Mouse (Mus musculus): ENCODE measurements around the gene Gdf2.

The Gdf2 gene

DNA sequence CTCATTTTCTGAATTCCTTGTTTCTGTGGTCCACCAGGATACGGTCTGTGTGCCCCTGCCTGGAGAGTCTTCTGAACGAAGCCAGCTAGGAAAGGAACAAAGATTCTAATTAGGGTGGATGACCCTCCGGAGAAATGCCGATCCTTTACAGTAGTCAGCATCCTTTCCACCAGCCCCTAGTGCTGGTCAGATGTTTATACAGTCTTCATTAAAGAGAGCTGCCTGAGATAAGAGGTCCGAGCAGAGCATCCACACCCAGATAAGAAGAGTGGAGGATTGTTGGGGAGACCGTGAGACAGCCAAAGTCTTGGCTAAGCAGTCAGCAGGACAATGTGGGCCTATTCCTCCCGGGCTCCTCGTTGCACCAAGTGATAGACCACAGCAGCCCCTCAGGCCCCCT lies at the start of gene Gdf2:
TSS of gene Gdf2 (plus strand) at position 301 of the 400 bp plus-strand sequence.
- DNase-seq: no peak

DNA sequence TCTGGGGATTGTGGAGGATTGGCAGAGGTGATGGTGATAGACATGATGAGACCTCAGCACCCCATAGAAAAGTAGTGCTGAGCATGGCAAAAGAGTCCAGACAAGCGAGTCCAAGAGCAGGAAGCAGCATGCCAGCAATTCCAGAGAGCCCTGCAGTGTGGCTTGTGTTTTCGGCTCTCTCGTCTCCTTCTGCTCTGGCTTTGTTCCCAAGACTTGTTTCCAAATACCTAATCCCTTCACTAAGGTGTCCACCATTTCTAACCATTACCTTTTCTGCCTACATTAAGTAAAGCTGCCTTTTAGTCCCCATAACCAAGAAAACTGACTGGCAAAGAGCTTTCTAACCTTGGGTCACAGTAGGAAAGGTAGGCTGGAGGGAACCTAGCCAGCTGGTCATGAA lies 49.3 kb upstream of the Gdf2 start:
- DNase-seq: no peak

DNA sequence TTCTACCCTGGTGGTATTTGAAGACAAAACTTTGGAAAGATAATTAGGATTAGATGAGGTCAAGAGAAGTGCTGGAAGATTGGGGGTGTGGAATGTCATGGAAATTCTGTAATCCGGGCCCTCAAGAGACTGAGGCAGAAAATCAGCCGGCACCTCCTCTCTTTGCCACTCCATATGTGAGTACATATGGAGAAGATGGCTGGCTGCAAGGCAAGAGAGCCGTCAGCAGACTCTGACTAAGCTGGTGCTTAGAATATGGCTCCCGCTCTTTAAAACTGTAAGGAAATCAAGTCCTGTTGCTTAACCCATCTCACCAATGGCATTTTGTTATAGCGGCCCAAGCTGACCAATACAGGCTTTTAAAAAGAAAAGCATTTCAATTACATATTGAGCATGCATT lies 45.1 kb upstream of the Gdf2 start:
- DNase-seq: no peak

DNA sequence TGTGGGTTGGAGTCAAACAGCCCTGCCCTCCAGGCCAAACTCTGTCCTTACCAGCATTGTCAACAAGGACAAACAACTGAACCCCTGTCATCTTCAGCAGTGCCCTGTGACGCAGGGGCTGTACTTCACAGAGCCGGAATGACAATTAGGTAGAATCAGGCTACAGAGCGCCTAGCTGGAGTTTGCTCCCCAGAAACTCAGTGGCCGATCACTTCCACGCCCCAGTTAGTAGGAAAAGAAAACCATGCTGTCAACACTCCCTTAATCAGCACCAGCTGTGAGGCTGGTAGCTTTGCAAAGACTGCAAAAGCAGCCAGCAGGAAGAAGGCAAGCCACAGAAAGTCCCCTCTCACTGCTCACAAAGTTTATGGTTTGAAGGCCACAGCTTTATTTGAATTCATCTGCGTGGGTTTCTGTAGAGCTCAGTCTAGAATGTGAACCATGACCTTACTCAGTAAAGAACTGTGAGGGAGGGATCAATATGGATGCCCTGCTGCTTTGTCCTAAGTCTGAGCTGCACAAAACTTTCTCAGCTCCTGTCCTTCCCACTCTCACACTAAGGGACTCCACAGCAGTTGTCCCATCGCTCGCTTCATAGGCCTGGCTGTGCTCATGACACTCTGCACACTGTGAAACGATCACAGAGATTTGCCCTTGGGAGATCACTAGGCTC lies 44.1 kb upstream of the Gdf2 start:
- no peak for DNase-seq

DNA sequence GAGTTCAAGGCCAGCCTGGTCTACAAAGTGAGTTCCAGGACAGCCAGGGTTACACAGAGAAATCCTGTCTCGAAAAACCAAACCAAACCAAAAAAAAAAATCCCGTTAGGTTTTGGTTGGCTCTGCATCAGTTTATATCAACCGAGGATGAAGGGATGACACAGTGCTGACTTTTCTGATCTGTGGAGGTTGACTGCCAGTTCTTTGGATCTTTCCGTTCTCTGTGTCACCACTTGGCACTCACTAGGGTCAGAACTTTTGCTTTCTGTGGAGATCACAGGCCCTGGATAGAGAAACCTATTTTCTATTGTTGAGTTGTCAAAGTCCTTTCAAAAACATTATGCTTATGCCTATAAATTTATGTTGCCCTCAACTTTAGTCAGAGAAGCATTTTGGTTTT lies 38.1 kb upstream of the Gdf2 start:
- DNase-seq: no peak

DNA sequence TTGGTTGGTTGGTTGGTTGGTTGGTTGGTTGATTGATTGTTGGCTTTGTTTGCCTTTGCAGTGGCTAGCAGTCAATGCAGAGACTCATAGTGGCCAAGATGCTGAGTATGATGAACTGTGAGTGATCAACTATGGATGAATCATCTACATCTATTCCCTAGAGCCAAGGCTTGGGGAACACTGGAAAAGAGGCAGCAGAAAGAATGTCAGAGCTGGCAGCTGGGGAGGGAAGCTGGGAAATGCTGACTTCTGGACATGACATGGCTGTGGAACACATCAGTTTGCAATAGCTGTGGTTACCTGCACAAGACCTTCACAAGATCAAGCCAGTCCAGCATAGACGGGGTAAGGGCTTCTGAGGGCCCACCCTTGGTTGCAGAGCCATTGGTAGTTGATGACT lies 37.6 kb upstream of the Gdf2 start:
- no peak for DNase-seq

DNA sequence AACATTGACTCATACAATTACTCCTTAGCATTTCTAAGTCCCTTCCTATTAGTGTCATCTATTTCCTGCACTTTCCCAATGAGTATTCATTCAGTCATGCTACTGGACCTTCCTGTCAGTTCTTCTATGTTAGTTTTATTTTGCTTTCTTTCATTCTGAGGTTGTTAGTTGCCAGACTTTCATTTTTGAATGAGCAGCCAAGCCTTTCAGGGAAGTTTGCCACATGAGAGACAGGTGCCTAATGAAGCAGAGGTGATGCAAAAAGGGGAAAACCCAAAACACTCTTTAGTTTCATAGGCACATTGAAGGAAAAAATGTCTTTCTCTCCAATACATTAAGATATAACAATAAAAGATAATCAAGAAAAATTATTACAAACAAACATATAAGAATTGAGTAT lies 36.0 kb upstream of the Gdf2 start:
- DNase-seq: no peak

DNA sequence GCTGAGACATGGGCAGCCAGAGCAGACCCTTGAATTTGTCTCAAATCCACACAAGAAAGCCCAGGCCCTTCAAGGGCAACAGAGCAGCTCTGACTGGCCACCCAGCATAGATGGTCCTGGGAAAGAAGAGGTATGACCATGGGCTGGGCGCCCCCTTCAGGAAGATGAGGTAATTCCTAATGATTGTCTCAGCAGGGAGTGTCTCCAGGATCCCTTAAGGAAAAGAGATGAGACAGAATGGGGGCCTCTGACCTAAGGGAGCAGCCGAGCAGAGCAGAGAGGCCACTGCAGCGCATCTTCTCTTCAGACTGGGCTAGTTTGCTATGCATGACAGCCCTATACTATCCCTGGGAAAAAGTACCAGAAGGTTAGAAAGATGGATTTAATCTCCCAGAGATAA lies 27.1 kb upstream of the Gdf2 start:
- DNase-seq: peak; percentile 62

DNA sequence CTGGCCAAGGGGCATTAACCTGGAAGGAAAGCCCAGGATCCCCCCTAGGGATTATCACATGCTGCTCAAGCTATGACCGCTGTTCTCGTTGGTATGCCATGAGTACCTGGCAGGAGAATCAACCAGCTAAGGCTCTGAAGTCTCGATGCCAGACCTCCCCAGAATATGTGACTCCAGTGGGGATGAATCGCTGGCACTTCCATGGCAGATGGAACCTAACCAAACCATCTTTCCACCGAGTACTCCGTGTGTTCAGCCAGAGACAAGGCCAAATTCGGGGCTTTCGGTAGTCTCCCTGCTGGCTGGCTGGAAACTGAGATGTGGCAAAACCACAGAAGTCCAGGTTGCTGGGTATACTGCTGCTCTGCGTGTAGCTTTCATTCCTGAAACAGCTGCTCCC lies 26.6 kb upstream of the Gdf2 start:
- DNase-seq: no peak

DNA sequence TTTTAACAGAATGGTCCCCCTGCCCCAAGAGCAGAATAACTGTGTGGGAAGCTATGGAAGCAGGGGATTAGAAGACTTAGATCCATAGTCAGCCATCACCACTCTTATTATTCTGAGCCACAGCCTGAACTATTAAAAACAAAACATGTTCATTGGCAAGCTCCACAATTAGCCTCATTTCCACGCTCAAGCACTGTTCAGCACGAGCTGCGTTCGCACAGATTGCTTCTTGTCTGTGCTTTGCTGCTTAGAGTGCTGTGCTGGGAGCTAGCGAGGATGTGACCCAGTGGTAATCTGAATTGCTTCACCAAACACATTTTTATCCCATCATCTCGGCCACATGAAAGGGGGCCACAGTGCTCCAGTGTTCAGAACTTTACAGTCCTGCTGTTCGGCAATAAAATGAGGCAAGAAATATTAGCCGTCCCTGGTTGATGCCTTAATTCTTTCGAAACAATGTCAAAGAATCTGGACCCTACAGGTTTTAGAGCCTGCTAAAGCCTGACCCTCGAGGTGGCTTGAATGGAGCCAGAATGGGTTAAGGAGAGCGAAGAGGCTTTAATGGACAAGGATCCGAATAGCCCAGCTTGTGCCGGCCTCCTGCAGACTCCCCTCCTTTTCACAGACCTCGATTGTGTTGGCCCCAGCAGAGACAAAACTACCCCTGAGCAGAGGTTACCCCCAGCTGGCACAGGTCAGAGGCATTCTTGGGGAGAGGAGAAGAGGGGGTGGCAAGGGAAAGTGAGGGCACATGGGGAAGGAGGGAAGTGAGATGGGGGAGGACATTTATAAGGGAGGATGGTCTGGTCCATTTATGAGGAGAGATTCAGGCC lies 19.9 kb upstream of the Gdf2 start:
- no peak for DNase-seq

DNA sequence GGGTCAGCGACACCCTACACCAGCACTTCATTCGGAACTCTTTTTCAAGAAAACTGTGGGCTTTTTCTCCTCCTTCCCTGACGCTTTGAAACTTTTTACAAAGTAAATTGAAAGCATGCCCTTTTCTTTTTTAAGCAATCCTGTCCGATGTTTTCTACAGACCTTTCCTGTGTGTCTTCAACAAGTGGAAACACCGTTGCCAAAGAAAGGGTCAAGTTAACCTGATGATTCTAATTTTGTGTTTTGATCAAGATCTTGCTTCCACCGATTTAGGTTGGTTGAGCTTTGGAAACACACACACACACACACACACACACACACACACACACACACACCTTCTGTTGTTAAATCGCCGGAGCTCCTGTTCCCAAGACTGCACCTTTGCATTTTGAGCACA lies 18.1 kb upstream of the Gdf2 start:
- no peak for DNase-seq

DNA sequence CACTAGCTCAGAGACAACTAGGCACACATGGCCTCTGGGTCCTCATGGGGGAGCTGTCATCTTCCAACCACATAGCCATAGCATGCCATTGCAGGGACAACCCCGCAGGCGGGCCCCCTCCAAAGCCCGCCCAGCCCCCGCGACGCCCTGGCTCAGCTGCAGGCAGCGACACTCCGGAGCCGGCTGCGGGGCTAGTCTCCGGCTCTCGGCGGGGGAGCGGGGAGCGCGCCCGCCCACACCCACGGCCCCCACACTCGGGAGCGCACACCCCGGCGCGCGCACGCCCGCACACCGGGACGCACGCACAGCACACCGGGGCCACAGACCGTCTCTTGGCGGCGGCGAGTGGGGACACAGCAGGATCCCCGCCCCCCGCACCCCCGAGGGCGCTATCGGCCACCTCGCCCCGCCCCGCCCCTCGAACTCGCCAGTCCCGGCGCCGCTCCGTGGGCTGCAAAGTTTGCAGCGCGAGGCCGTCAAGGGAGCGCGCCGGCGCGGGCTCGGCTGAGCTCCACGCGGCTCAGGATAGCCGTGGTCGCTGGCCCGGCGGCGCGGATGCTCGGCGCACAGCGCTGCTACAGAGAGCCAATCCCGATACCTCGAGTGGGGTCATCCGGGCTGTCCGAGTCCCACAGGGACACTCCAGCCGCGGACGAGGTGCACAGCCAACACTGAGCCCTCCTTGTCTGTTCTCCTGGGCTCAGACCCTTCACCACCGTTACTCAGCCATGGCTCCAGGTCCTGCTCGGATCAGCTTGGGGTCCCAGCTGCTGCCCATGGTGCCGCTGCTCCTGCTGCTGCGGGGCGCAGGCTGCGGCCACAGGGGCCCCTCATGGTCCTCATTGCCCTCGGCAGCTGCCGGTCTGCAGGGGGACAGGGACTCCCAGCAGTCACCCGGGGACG lies 17.4 kb upstream of the Gdf2 start, which contains the start of gene Gdf10:
TSS of gene Gdf10 (plus strand) at position 420 of the 903 bp plus-strand sequence.
- DNase-seq: peak; percentile 56

DNA sequence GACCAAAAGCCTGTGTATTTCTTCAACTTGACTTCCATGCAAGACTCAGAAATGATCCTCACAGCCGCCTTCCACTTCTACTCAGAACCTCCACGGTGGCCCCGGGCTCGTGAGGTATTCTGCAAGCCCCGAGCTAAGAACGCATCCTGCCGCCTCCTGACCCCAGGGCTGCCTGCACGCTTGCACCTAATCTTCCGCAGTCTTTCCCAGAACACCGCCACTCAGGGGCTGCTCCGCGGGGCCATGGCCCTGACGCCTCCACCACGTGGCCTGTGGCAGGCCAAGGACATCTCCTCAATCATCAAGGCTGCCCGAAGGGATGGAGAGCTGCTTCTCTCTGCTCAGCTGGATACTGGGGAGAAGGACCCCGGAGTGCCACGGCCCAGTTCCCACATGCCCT lies 9.0 kb upstream of the Gdf2 start:
- no peak for DNase-seq

DNA sequence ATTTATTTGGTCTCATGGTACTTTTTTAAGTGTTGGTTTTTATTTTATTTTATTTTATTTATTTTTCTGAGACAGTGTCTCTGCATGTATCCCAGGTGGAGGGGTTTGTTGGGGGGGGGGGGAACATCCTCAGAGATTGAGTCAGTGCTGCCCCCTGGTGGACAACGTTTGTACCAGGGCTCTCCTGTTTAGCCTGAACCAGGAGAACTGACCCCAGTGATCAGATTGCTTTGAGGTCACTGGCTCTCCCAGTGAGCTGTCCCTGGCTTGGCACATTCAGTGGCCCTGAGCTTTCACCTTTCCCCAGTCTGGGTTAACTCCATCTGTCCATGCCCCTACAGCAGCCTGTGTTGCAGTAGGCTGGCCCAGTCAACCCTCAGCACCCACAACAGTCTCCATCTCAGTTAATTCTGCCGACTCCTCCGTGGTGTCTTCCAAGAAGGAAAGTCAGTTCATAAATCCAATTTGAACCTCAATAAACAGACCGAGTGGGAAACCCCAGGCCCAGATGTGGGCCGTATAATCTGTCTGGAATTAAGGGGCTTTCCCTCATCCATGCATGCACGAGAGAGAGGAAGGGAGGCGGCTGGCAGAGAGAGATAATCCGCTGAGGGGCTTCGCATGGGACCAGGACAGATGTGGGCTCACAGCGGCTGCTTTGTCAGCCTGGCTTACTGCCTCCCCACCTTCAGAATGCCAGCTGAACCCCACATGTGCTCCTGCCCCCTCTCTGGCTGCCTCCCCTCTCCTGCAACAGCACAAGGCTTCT lies 7.7 kb upstream of the Gdf2 start:
- DNase-seq: peak; percentile 89

DNA sequence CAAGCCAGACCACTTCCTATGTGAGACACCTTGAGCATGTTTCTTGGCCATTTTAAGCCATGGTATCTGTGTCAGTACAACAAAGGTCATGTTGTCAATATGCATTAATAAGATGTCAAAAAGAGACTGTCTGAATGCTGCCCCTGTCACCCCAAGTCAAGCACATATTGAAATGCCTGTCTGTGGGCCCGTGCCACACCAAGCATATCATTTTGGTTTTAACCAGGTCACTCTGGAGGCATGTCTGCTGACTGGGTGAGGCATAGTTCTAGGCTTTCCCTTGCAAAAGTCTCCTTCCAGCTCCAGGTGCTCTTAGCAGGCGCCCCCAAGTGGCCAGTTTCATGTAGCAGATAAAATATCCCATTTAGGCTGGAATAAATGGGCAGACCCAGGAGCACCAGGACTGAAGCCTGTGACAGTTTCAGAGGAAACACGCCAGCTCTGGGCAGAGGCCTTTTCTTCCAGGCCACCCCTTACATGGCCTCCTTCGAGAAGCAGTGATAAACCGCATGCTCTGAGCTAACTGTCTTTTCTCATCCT lies 7.0 kb upstream of the Gdf2 start:
- DNase-seq: peak; percentile 80

DNA sequence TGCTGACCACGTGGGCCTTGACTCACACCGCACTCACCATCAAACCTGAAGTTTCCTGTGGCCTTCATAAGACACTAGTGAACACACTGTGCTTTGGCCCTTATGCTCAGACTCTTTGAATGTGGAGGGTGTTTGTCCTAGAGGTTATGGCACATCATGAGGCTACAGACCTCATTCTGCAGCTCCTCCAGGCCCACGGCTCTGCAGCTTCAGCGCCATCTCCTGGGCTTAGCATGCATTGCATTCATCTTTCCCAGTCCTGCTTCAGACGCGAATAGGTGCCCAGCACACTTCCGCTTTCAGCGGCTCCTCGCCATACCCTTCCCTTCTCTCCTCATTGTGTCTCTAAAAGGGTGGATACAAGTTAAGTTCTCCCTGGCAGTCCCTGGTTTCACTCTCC lies 1.7 kb upstream of the Gdf2 start:
- peak; percentile 84 for DNase-seq

DNA sequence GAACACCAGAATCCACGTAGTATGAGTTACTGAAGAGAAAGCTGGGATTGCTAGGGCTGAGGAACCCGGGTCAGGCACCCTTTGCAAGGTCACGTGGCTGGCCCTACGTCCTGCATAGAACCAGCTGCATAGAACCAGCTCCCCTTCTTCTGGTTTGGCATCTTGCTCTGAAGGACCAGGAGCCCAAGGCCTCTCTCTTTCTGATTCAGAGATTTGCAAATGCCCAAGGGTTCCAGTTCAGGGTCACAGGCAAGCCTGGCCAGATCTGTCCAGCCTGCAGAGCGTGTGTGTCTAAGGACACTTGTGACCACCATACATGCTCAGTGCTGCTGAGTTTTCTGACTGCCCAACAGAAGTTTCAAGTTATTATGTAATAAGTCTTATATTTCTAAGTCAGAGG lies 1.4 kb downstream of the Gdf2 start:
- no peak for DNase-seq

DNA sequence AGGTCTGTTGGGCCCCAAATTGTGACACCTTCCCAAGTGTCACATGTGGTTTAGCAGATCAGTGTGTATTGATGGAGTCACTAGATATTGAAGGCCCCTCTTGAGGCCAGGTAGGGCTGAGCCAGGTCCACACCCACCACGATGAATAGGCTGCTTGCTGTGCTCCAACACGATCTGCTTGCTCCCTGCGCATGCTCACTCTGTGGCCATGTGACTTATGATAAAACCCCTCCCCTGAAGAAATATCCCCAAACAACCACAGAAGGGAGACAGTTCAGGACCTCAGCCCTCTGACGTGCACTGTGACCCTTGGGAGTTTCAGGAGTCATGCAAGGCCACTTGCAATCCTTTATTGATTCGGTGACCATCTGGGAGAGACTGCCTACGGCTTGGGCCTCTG lies 5.3 kb downstream of the Gdf2 start:
- no peak for DNase-seq

DNA sequence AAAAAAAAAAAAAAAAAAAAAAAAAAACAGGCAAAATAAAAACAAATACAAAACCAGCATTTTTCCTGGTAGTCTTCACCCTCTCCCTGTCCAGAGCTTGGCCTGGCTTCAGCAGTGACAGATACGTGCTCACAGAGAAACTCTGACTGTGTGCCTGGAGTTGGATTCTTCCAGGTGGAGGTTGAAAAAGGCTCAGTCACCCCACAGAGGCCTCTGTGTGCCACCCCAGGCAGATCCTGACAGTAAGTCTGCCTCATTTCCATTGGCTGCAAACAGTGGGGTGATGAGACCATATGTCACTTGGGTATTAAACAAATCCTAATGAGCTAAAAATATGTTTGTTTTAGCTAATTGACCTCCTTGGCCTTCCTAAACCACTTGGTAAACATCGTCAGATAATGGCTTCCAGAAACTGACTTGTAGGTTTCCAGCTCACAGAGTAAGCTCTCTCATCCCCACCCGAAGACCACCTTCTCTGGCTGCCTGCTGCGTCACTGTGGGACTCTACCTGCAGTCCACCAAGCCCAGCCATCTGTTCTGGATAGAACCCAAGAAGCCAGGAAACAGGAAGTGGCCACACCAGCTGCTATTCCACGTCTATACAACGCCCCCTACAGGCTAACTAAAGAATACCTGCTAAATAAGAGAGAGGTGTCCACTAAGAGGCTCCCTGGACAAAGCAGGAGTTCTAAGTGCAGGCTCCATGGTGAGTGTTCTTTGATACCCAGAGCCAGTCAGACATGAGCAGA lies 11.6 kb downstream of the Gdf2 start:
- DNase-seq: no peak

DNA sequence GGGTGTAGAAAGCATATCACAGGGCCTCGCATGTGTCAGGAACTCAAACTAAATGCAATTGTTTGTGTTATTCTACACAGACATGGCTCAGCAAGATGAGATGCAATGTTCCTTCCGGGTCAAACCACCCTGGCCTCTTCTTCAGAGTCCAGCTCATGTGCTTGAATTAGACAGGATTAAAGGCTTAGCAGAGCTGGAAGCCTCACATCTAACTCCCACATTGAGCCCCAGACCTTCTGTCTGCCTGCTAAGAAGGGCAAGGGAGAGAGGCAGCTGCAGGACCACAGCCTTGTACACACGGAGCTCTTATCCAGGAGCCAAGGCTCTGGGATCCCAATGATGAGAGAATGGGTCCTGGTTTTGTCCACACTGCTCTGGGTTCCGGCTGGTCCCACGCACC lies 12.9 kb downstream of the Gdf2 start, which contains the start of gene Rbp3:
TSS of gene Rbp3 (plus strand) at position 243 of the 400 bp plus-strand sequence.
- no peak for DNase-seq

DNA sequence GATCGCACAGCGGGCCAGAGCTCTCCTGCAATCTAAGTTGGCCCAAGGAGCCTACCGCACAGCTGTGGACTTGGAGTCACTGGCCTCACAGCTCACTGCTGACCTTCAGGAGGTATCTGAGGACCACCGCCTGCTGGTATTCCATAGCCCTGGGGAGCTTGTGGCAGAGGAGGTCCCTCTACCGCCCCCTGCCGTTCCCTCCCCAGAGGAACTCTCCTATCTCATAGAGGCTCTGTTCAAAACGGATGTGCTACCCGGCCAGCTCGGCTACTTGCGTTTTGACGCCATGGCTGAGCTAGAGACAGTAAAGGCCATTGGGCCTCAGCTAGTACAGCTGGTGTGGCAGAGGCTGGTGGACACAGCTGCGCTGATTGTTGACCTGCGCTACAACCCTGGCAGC lies 15.2 kb downstream of the Gdf2 start:
- no peak for DNase-seq

DNA sequence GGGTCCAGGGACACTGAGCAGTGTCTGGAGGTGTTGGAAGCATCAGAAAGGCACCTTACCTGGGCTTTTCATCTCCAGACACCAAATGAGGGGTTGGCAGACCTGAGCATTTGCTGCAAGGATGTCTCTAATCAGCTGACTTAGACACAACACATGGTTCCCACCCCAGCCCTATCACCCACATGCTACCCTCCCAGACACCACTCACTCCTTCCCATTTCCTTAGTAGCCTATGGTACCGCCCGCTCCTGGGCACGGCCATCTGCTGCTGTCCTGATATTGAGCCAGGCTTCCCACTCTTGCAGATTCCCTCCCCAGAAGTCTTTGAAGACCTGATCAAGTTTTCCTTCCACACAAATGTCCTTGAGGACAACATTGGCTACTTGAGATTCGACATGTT lies 17.3 kb downstream of the Gdf2 start:
- DNase-seq: no peak
